Mouse (Mus musculus) stomach, embryonic 14.5 days (tissue): ENCODE results near the gene Rasl12. TPM values are rescaled to one million over a fixed set of nuclear protein-coding genes. Genes with fewer than 3 reads are reported as not detected.

ENCODE experiments used
- ATAC-seq: fragments of 200-750 bp; cut with Nextera tagmentation; 2 replicates; pipeline ENCODE4 v1.8.0; 2017; ENCODE audit warnings: low read depth, moderate TSS enrichment; ENCODE audit not compliant: insufficient number of reproducible peaks, insufficient read depth, low FRiP score
- H3K27ac ChIP-seq: fragments of 300-500 bp; sonication (generic); 2 replicates; pipeline ENCODE4 v1.5.1; 2014; ENCODE audit warnings: mild to moderate bottlenecking, low read length, moderate library complexity, mixed read lengths
- H3K27me3 ChIP-seq: fragments of 300-500 bp; sonication (generic); 2 replicates; pipeline ENCODE4 v1.6.1; 2014; ENCODE audit warnings: low read length, control low read depth, mixed read lengths; ENCODE audit not compliant: control insufficient read depth, insufficient read depth
- H3K36me3 ChIP-seq: fragments of 300-500 bp; sonication (generic); 2 replicates; pipeline ENCODE4 v1.6.1; 2014; ENCODE audit warnings: mild to moderate bottlenecking, control low read depth, low read length, moderate library complexity, mixed read lengths; ENCODE audit not compliant: control insufficient read depth, insufficient read depth
- H3K4me1 ChIP-seq: fragments of 300-500 bp; sonication (generic); 2 replicates; pipeline ENCODE4 v1.6.1; 2014; ENCODE audit warnings: low read length, control low read depth, mixed read lengths; ENCODE audit not compliant: control insufficient read depth, insufficient read depth
- H3K4me2 ChIP-seq: fragments of 300-500 bp; sonication (generic); replicated peaks from 2 replicates; pipeline ENCODE4 v1.6.1; 2014; ENCODE audit warnings: low read depth, low read length, control low read depth
- H3K4me3 ChIP-seq: fragments of 300-500 bp; sonication (generic); 2 replicates; pipeline ENCODE4 v1.5.1; 2014; ENCODE audit warnings: low read depth, low read length, control low read depth
- H3K9ac ChIP-seq: fragments of 300-500 bp; sonication (generic); replicated peaks from 2 replicates; pipeline ENCODE4 v1.6.1; 2014; ENCODE audit warnings: low read depth, mild to moderate bottlenecking, control low read depth, low read length, moderate library complexity, mixed read lengths
- H3K9me3 ChIP-seq: fragments of 300-500 bp; sonication (generic); 2 replicates; pipeline ENCODE4 v1.6.1; 2016; ENCODE audit warnings: low read depth, low read length, control low read depth; ENCODE audit not compliant: control insufficient read depth
- WGBS: fragments of 180-500 bp; shearing (Covaris S2); extraction: QIAGEN DNeasy Blood & Tissue Kit; methylation state at CpG from one replicate; pipeline ENCODE4 v1.1.7; 2014; 5-methylcytosine and 5-hydroxymethylcytosine counted together
- polyA plus RNA-seq: library from polyadenylated mRNA; unstranded; fragments of >200 nt; fragmentation: Nextera tagmentation; extraction: Ambion mirVana; gene quantifications from 2 replicates; pipeline ENCODE4 v1.2.1, GENCODE M21; 2014

Rasl12 gene
- polyA plus RNA-seq, 1 experiment from 2014 or later, result 5.2 TPM

- no peak overlapping the region for H3K9ac ChIP-seq
- no peak for ATAC-seq
- peaks cover 25% of the 10 kb centered on the region for H3K27me3 ChIP-seq
- no peak overlapping the region for H3K4me3 ChIP-seq
- no peaks in the 10 kb centered on the region for H3K9me3 ChIP-seq
- no peak overlapping the region for H3K27ac ChIP-seq
- no peaks in the 10 kb centered on the region for H3K36me3 ChIP-seq
- H3K4me2 ChIP-seq, result no peak overlapping the region
- peaks cover 9% of the 10 kb centered on the region for H3K4me1 ChIP-seq
- 15% methylated on average over 8 of the region's 8 CpGs for WGBS
These were observed 11.7 kb upstream of the Rasl12 start for GRCm38 (mm10) chr9:65386373-65387140.

GRCm38 (mm10) chr9:65390752-65391612, 7.3 kb upstream of the Rasl12 start:
- Histone ChIP-seq H3K36me3 (no peaks in the 10 kb centered on the region), H3K4me2 (peak overlapping the region; percentile 57), H3K4me3 (peak overlapping the region; percentile 38), H3K4me1 (peaks cover 6% of the 10 kb centered on the region), H3K9ac (peak overlapping the region; percentile 18; the same call in 1 of the 2 replicates), H3K27me3 (peaks cover 31% of the 10 kb centered on the region), H3K27ac (no peak overlapping the region), H3K9me3 (no peaks in the 10 kb centered on the region)
- ATAC-seq, result peak; percentile 42; the same call in 1 of the 2 replicates
- 16% methylated on average over 96 of the region's 96 CpGs for WGBS

GRCm38 (mm10) chr9:65391613-65391964, 6.7 kb upstream of the Rasl12 start, which contains the start of gene Kbtbd13:
TSS of gene Kbtbd13 (minus strand) at chr9:65391652.
- 36% methylated on average over 8 of the region's 8 CpGs for WGBS
- no peaks in the 10 kb centered on the region for H3K36me3 ChIP-seq
- peaks cover 31% of the 10 kb centered on the region for H3K27me3 ChIP-seq
- H3K9me3 ChIP-seq, result no peaks in the 10 kb centered on the region
- no peak within 1 kb of the TSS for H3K27ac ChIP-seq
- no peak for ATAC-seq
- peak within 1 kb of the TSS; percentile 57 for H3K4me2 ChIP-seq
- peak within 1 kb of the TSS; percentile 18; the same call in 1 of the 2 replicates for H3K9ac ChIP-seq
- H3K4me3 ChIP-seq, result peak within 1 kb of the TSS; percentile 38
- peaks cover 10% of the 10 kb centered on the region for H3K4me1 ChIP-seq

GRCm38 (mm10) chr9:65392638-65393364, 5.5 kb upstream of the Rasl12 start:
- 27% methylated on average over 6 of the region's 6 CpGs for WGBS
- Histone ChIP-seq H3K4me1 (peaks cover 12% of the 10 kb centered on the region), H3K9ac (no peak overlapping the region), H3K27me3 (peaks cover 31% of the 10 kb centered on the region), H3K9me3 (no peaks in the 10 kb centered on the region), H3K36me3 (no peaks in the 10 kb centered on the region), H3K4me2 (no peak overlapping the region), H3K4me3 (no peak overlapping the region), H3K27ac (no peak overlapping the region)
- no peak for ATAC-seq

- H3K4me2 ChIP-seq, result no peak overlapping the region
- H3K9me3 ChIP-seq, result no peaks in the 10 kb centered on the region
- no peak overlapping the region for H3K4me3 ChIP-seq
- ATAC-seq, result no peak
- H3K27ac ChIP-seq, result no peak overlapping the region
- H3K9ac ChIP-seq, result no peak overlapping the region
- peaks cover 17% of the 10 kb centered on the region for H3K4me1 ChIP-seq
- H3K36me3 ChIP-seq, result no peaks in the 10 kb centered on the region
- peaks cover 31% of the 10 kb centered on the region for H3K27me3 ChIP-seq
- 50% methylated on average over 2 of the region's 2 CpGs for WGBS
These were observed 4.7 kb upstream of the Rasl12 start for GRCm38 (mm10) chr9:65393606-65394005.

GRCm38 (mm10) chr9:65394360-65394759, 3.9 kb upstream of the Rasl12 start:
- no peak overlapping the region for H3K27ac ChIP-seq
- no peaks in the 10 kb centered on the region for H3K36me3 ChIP-seq
- no peak for ATAC-seq
- H3K27me3 ChIP-seq, result peaks cover 28% of the 10 kb centered on the region
- H3K9ac ChIP-seq, result no peak overlapping the region
- H3K9me3 ChIP-seq, result no peaks in the 10 kb centered on the region
- no peak overlapping the region for H3K4me2 ChIP-seq
- H3K4me1 ChIP-seq, result peaks cover 20% of the 10 kb centered on the region
- WGBS, result 50% methylated on average over 2 of the region's 2 CpGs
- H3K4me3 ChIP-seq, result no peak overlapping the region

GRCm38 (mm10) chr9:65399934-65400333, 1.6 kb downstream of the Rasl12 start:
- H3K9me3 ChIP-seq, result no peaks in the 10 kb centered on the region
- no peaks in the 10 kb centered on the region for H3K27me3 ChIP-seq
- 87% methylated on average over 6 of the region's 6 CpGs for WGBS
- H3K36me3 ChIP-seq, result no peaks in the 10 kb centered on the region
- H3K4me3 ChIP-seq, result no peak overlapping the region
- H3K9ac ChIP-seq, result no peak overlapping the region
- H3K4me2 ChIP-seq, result no peak overlapping the region
- H3K27ac ChIP-seq, result no peak overlapping the region
- peaks cover 18% of the 10 kb centered on the region for H3K4me1 ChIP-seq
- no peak for ATAC-seq
